Mouse (Mus musculus) lung, embryonic 15.5 days (tissue): ENCODE results near the gene Tcp11. TPM values are rescaled to one million over a fixed set of nuclear protein-coding genes. Genes with fewer than 3 reads are reported as not detected.

ENCODE experiments used
- ATAC-seq: fragments of 200-750 bp; cut with Nextera tagmentation; 2 replicates; pipeline ENCODE4 v1.8.0; 2017; ENCODE audit warnings: moderate number of reproducible peaks, borderline replicate concordance; ENCODE audit not compliant: low FRiP score, low TSS enrichment; ENCODE audit errors: extremely low read depth
- H3K27ac ChIP-seq: fragments of 300-500 bp; sonication (generic); 2 replicates; pipeline ENCODE4 v1.5.1; 2015; ENCODE audit warnings: moderate library complexity, mild to moderate bottlenecking, inconsistent platforms
- H3K27me3 ChIP-seq: fragments of 300-500 bp; sonication (generic); 2 replicates; pipeline ENCODE4 v1.6.1; 2015; ENCODE audit warnings: inconsistent platforms
- H3K36me3 ChIP-seq: fragments of 300-500 bp; sonication (generic); 2 replicates; pipeline ENCODE4 v1.6.1; 2015; ENCODE audit warnings: inconsistent platforms
- H3K4me1 ChIP-seq: fragments of 300-500 bp; sonication (generic); 2 replicates; pipeline ENCODE4 v1.6.1; 2015; ENCODE audit warnings: inconsistent platforms
- H3K4me2 ChIP-seq: fragments of 300-500 bp; sonication (generic); 2 replicates; pipeline ENCODE4 v1.6.1; 2015; ENCODE audit warnings: inconsistent platforms, mild to moderate bottlenecking, moderate library complexity
- H3K4me3 ChIP-seq: fragments of 300-500 bp; sonication (generic); 2 replicates; pipeline ENCODE4 v1.5.1; 2015; ENCODE audit warnings: mild to moderate bottlenecking, inconsistent platforms
- H3K9ac ChIP-seq: fragments of 300-500 bp; sonication (generic); 2 replicates; pipeline ENCODE4 v1.6.1; 2015; ENCODE audit warnings: inconsistent platforms
- H3K9me3 ChIP-seq: fragments of 300-500 bp; sonication (generic); 2 replicates; pipeline ENCODE4 v1.6.1; 2016; ENCODE audit warnings: inconsistent platforms
- WGBS: fragments of 180-500 bp; shearing (Covaris S2); methylation state at CpG from one replicate; pipeline ENCODE4 v1.1.7; 2015; 5-methylcytosine and 5-hydroxymethylcytosine counted together
- polyA plus RNA-seq: library from polyadenylated mRNA; unstranded; fragments of >200 nt; fragmentation: Nextera tagmentation; extraction: Ambion mirVana; gene quantifications from 2 replicates; pipeline ENCODE4 v1.2.1, GENCODE M21; 2015

Gene Tcp11
- polyA plus RNA-seq = 3.9 and 4.3 TPM in 2 replicates

- no peaks in the 10 kb centered on the region for H3K36me3 ChIP-seq
- peak within 1 kb of the TSS; percentile 29; the same call in 1 of the 2 replicates for H3K27ac ChIP-seq
- no peaks in the 10 kb centered on the region for H3K9me3 ChIP-seq
- H3K27me3 ChIP-seq = peaks cover 5% of the 10 kb centered on the region; the same call in 1 of the 2 replicates
- H3K9ac ChIP-seq = peak within 1 kb of the TSS; percentile 63
- H3K4me2 ChIP-seq = peak within 1 kb of the TSS; percentile 100
- WGBS = under 1% methylated on average over 52 of the region's 57 CpGs
- ATAC-seq = peak; percentile 80
- H3K4me1 ChIP-seq = peaks cover 29% of the 10 kb centered on the region
- H3K4me3 ChIP-seq = peak within 1 kb of the TSS; percentile 68
Measured at GRCm38 (mm10) chr17:28080045-28080816, at the start of gene Tcp11. Tcp11 (minus strand) TSS chr17:28080639.

- ATAC-seq = no peak
- no peak overlapping the region for H3K4me2 ChIP-seq
Measured at GRCm38 (mm10) chr17:28129796-28130195, 49.4 kb upstream of the Tcp11 start.

GRCm38 (mm10) chr17:28124368-28124767 lies 43.9 kb upstream of the Tcp11 start:
- WGBS = 37% methylated on average over 8 of the region's 8 CpGs
- Histone ChIP-seq H3K4me3 (no peak overlapping the region), H3K4me2 (no peak overlapping the region), H3K27me3 (no peaks in the 10 kb centered on the region), H3K27ac (no peak overlapping the region), H3K4me1 (no peaks in the 10 kb centered on the region), H3K36me3 (no peaks in the 10 kb centered on the region), H3K9me3 (no peaks in the 10 kb centered on the region), H3K9ac (no peak overlapping the region)
- ATAC-seq = no peak

More at GRCm38 (mm10) chr17:28129796-28130195, 49.4 kb upstream of the Tcp11 start:
- Histone ChIP-seq H3K4me3 (no peak overlapping the region), H3K4me1 (no peaks in the 10 kb centered on the region), H3K9me3 (no peaks in the 10 kb centered on the region), H3K27me3 (0 out of 2 replicates have a peak, but pooled peaks cover 7% of the 10 kb centered on the region), H3K36me3 (no peaks in the 10 kb centered on the region), H3K9ac (no peak overlapping the region), H3K27ac (no peak overlapping the region)
- 86% methylated on average over 5 of the region's 5 CpGs for WGBS

- no peak for ATAC-seq
- no peak overlapping the region for H3K4me2 ChIP-seq
- H3K9ac ChIP-seq = no peak overlapping the region
- H3K9me3 ChIP-seq = no peaks in the 10 kb centered on the region
- H3K4me3 ChIP-seq = no peak overlapping the region
- H3K27ac ChIP-seq = no peak overlapping the region
- no peaks in the 10 kb centered on the region for H3K36me3 ChIP-seq
- H3K4me1 ChIP-seq = no peaks in the 10 kb centered on the region
- WGBS = 62% methylated on average over 7 of the region's 7 CpGs
- no peaks in the 10 kb centered on the region for H3K27me3 ChIP-seq
Measured at GRCm38 (mm10) chr17:28123627-28124026, 43.2 kb upstream of the Tcp11 start.

GRCm38 (mm10) chr17:28122949-28123348 lies 42.5 kb upstream of the Tcp11 start:
- Histone ChIP-seq H3K4me1 (no peaks in the 10 kb centered on the region), H3K4me3 (no peak overlapping the region), H3K36me3 (no peaks in the 10 kb centered on the region), H3K9me3 (no peaks in the 10 kb centered on the region), H3K27me3 (no peaks in the 10 kb centered on the region), H3K27ac (no peak overlapping the region), H3K9ac (no peak overlapping the region), H3K4me2 (no peak overlapping the region)
- no peak for ATAC-seq
- 55% methylated on average over 13 of the region's 13 CpGs for WGBS

- Histone ChIP-seq H3K9me3 (no peaks in the 10 kb centered on the region), H3K27ac (no peak overlapping the region), H3K9ac (no peak overlapping the region), H3K4me3 (no peak overlapping the region), H3K27me3 (no peaks in the 10 kb centered on the region), H3K4me1 (no peaks in the 10 kb centered on the region), H3K4me2 (no peak overlapping the region), H3K36me3 (no peaks in the 10 kb centered on the region)
- ATAC-seq = no peak
- WGBS = 78% methylated on average over 5 of the region's 5 CpGs
Measured at GRCm38 (mm10) chr17:28120460-28120859, 40.0 kb upstream of the Tcp11 start.

- 37% methylated on average over 19 of the region's 19 CpGs for WGBS
- H3K4me1 ChIP-seq = no peaks in the 10 kb centered on the region
- no peak overlapping the region for H3K9ac ChIP-seq
- H3K4me2 ChIP-seq = no peak overlapping the region
- ATAC-seq = no peak
- H3K27me3 ChIP-seq = no peaks in the 10 kb centered on the region
- no peak overlapping the region for H3K4me3 ChIP-seq
- no peaks in the 10 kb centered on the region for H3K9me3 ChIP-seq
- no peaks in the 10 kb centered on the region for H3K36me3 ChIP-seq
- no peak overlapping the region for H3K27ac ChIP-seq
Measured at GRCm38 (mm10) chr17:28117451-28118209, 37.2 kb upstream of the Tcp11 start.

DNA sequence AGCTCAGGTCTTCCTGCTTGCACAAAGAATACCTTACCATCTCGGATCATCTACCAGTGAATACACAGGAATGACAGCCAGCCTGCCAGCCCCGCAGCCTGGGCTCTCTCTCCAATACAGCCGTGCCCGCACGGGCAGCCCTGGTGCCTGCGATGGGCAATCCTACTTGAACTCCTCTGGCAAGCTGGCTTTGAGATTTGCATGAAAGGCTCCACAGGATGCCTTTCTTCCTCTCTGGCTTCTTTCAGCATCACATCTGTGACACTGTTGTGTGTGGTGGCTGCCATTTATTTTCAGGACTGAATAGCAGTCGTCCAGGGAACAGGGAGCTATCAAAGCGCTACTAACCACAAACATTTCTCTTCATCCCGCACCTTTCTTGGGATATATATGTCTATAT lies 35.9 kb upstream of the Tcp11 start:
- no peak for ATAC-seq

DNA sequence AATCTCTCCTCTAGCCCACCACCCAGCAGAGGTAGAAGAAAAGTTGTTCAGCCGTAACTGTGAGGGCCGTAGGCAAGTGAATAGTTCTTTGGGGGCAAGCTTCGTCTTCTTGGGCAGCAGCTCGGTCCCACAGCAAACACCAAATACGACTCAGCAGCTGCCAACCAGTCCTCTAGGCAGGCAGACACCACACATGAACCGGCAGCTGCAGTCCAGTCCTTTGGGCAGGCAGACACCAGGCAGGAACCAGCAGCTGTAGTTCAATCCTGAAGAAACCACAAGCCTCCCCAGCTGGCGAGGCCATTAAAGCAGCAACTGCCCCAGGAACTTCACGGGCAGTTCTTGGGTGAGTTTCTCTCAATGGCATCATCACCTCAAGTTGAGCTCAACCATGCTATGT lies 31.8 kb upstream of the Tcp11 start:
- no peak overlapping the region for H3K27ac ChIP-seq
- no peaks in the 10 kb centered on the region for H3K4me1 ChIP-seq
- no peak for ATAC-seq
- H3K4me2 ChIP-seq = no peak overlapping the region
- no peaks in the 10 kb centered on the region for H3K9me3 ChIP-seq
- no peak overlapping the region for H3K9ac ChIP-seq
- H3K4me3 ChIP-seq = no peak overlapping the region
- 89% methylated on average over 8 of the region's 8 CpGs for WGBS
- H3K36me3 ChIP-seq = no peaks in the 10 kb centered on the region
- H3K27me3 ChIP-seq = no peaks in the 10 kb centered on the region

More for the DNA sequence above, 35.9 kb upstream of the Tcp11 start:
- 83% methylated on average over 9 of the region's 9 CpGs for WGBS
- Histone ChIP-seq H3K4me3 (no peak overlapping the region), H3K4me1 (no peaks in the 10 kb centered on the region), H3K27me3 (no peaks in the 10 kb centered on the region), H3K9ac (no peak overlapping the region), H3K27ac (no peak overlapping the region), H3K36me3 (no peaks in the 10 kb centered on the region), H3K4me2 (no peak overlapping the region), H3K9me3 (no peaks in the 10 kb centered on the region)

GRCm38 (mm10) chr17:28107275-28107674 lies 26.8 kb upstream of the Tcp11 start:
- Histone ChIP-seq H3K4me3 (no peak overlapping the region), H3K27me3 (no peaks in the 10 kb centered on the region), H3K9me3 (no peaks in the 10 kb centered on the region), H3K4me1 (no peaks in the 10 kb centered on the region; the same call in 1 of the 2 replicates), H3K9ac (no peak overlapping the region), H3K4me2 (no peak overlapping the region), H3K27ac (no peak overlapping the region), H3K36me3 (no peaks in the 10 kb centered on the region)
- ATAC-seq = no peak
- WGBS = 24% methylated on average over 14 of the region's 14 CpGs

DNA sequence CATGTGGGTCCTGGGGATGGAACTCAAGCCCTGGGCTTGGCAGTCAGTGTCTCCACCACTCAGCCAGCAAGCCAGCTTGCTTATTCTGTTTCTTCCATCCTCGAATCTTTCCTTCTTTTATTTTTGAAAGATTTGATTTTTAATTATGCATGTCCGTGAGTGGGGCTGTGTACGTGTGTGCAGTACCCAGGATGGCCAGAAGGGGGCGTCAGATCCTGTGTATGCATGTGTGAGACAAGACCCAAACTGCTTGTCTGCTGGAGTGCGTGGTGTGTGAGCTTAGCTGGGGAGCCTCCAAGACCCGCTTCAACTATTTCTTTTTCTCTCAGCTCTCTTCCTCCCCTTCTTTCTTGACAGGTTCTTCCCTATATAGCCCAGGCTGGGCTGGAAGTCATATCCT lies 25.9 kb upstream of the Tcp11 start:
- H3K9ac ChIP-seq = no peak overlapping the region
- no peak overlapping the region for H3K4me2 ChIP-seq
- ATAC-seq = 0 out of 2 replicates have a peak, but pooled peaks have one; percentile 41
- no peaks in the 10 kb centered on the region for H3K36me3 ChIP-seq
- H3K9me3 ChIP-seq = no peaks in the 10 kb centered on the region
- H3K27ac ChIP-seq = no peak overlapping the region
- no peak overlapping the region for H3K4me3 ChIP-seq
- H3K4me1 ChIP-seq = peaks cover 8% of the 10 kb centered on the region
- H3K27me3 ChIP-seq = no peaks in the 10 kb centered on the region
- 77% methylated on average over 6 of the region's 6 CpGs for WGBS

GRCm38 (mm10) chr17:28104416-28104815 lies 24.0 kb upstream of the Tcp11 start:
- Histone ChIP-seq H3K9me3 (no peaks in the 10 kb centered on the region), H3K36me3 (no peaks in the 10 kb centered on the region), H3K4me2 (no peak overlapping the region), H3K4me3 (no peak overlapping the region), H3K9ac (no peak overlapping the region), H3K27me3 (no peaks in the 10 kb centered on the region), H3K4me1 (peaks cover 9% of the 10 kb centered on the region), H3K27ac (no peak overlapping the region)
- no peak for ATAC-seq
- 65% methylated on average over 6 of the region's 6 CpGs for WGBS
